Mouse (Mus musculus) ES-E14 (cell line): ENCODE results near the gene Nup50. TPM values are rescaled to one million over a fixed set of nuclear protein-coding genes. Genes with fewer than 3 reads are reported as not detected.

Source experiments
- DNase-seq: peaks from one replicate; pipeline ENCODE4 v3.0.0-alpha.2; 2013; ENCODE audit warnings: low read depth, low spot score
- H3K27ac ChIP-seq: 2 replicates; pipeline ENCODE4 v1.5.1; 2012; ENCODE audit warnings: low read depth, mild to moderate bottlenecking, low read length, moderate library complexity, mixed read lengths; ENCODE audit not compliant: poor library complexity, insufficient read depth, severe bottlenecking
- H3K36me3 ChIP-seq: 2 replicates; pipeline ENCODE4 v1.6.1; 2012; ENCODE audit warnings: mild to moderate bottlenecking, low read length, moderate library complexity, mixed read lengths; ENCODE audit not compliant: control insufficient read depth, poor library complexity, insufficient read depth, severe bottlenecking
- H3K4me1 ChIP-seq, 2 experiments: fragments of 150-350 bp in 1 of 2; sonication (generic) in 1 of 2; 2 replicates each; pipeline ENCODE4 v1.6.1; 2012; ENCODE audit warnings: low read length in 2 of 2, mild to moderate bottlenecking in 1 of 2, mixed read lengths in 1 of 2; ENCODE audit not compliant: control insufficient read depth in 2 of 2, insufficient read depth in 2 of 2, poor library complexity in 1 of 2
- H3K4me3 ChIP-seq, 2 experiments: fragments of 150-350 bp in 1 of 2; sonication (generic) in 1 of 2; 2 replicates each; pipeline ENCODE4 v1.5.1; 2012; ENCODE audit warnings: low read length in 2 of 2, low read depth in 1 of 2, mild to moderate bottlenecking in 1 of 2, mixed read lengths in 1 of 2; ENCODE audit not compliant: insufficient read depth in 1 of 2, poor library complexity in 1 of 2, severe bottlenecking in 1 of 2
- H3K9ac ChIP-seq: 2 replicates; pipeline ENCODE4 v1.6.1; 2012; ENCODE audit warnings: low read depth, mild to moderate bottlenecking, low read length, mixed read lengths; ENCODE audit not compliant: poor library complexity, insufficient read depth, severe bottlenecking
- H3K9me3 ChIP-seq: fragments of 150-350 bp; sonication (generic); 2 replicates; pipeline ENCODE4 v1.6.1; 2012; ENCODE audit warnings: low read depth, mild to moderate bottlenecking, low read length; ENCODE audit not compliant: control insufficient read depth, insufficient read depth
- CHD2 ChIP-seq: IDR thresholded peaks from 2 replicates; pipeline ENCODE4 v1.6.1; 2014; ENCODE audit warnings: mild to moderate bottlenecking, low read depth, low read length, inconsistent platforms
- HCFC1 ChIP-seq: IDR thresholded peaks from 2 replicates; pipeline ENCODE4 v1.6.1; 2012; ENCODE audit warnings: low read length, inconsistent platforms, borderline replicate concordance; ENCODE audit not compliant: insufficient read depth
- MAFK ChIP-seq: IDR thresholded peaks from 2 replicates; pipeline ENCODE4 v1.6.1; 2014; ENCODE audit warnings: mild to moderate bottlenecking, low read depth, low read length, inconsistent platforms; ENCODE audit not compliant: insufficient read depth
- ZC3H11A ChIP-seq: IDR thresholded peaks from 2 replicates; pipeline ENCODE4 v1.6.1; 2012; ENCODE audit warnings: low read depth, mild to moderate bottlenecking, inconsistent platforms, low read length, borderline replicate concordance
- ZNF384 ChIP-seq: IDR thresholded peaks from 2 replicates; pipeline ENCODE4 v1.6.1; 2012; ENCODE audit warnings: low read depth, low read length, inconsistent platforms
- in situ Hi-C, 2 experiments: fragments of 600-800 bp; cut with MboI; formaldehyde crosslinking; loops; one replicate each; pipeline ENCODE4 v1.15.1; 2025; ENCODE audit warnings: low sequenced_read_pairs in 2 of 2, inconsistent platforms in 1 of 2; ENCODE audit not compliant: unreplicated experiment in 2 of 2
- total RNA-seq: library from RNA; depleted of rRNA; stranded (reverse); fragments of 300-350 nt; gene quantifications from 2 replicates; pipeline ENCODE4 v1.2.3, GENCODE M21; 2012

Gene Nup50
- total RNA-seq, 1 experiment = 71.4 TPM

DNA sequence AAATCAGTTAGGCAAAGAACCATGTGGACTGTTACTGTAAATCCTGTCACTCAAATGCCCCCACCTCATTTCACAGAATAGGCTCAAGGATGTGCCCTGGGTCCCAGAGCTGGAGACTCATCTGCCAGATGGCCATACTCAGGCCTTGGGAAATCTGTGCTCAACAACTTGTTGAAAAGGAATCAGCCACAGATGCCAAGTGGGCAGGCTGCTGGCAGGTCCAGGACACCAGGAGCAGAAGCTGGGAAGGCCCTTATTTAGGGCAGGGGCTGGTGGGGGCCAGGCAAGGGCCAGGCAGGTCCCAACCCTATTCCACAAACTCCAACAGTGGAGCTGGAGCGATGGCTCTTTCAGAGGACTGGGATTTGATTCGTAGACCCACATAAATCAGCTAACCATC lies 39.3 kb downstream of the Nup50 start:
- no peak for TF ChIP-seq CHD2
- TF ChIP-seq MAFK = no peak
- Histone ChIP-seq H3K9ac (no peak overlapping the region), H3K4me3 (no peak overlapping the region), H3K4me1 (no peaks in the 10 kb centered on the region), H3K27ac (no peak overlapping the region), H3K36me3 (no peaks in the 10 kb centered on the region), H3K9me3 (no peaks in the 10 kb centered on the region)
- in situ Hi-C loops = no loop called here
- no peak for DNase-seq

DNA sequence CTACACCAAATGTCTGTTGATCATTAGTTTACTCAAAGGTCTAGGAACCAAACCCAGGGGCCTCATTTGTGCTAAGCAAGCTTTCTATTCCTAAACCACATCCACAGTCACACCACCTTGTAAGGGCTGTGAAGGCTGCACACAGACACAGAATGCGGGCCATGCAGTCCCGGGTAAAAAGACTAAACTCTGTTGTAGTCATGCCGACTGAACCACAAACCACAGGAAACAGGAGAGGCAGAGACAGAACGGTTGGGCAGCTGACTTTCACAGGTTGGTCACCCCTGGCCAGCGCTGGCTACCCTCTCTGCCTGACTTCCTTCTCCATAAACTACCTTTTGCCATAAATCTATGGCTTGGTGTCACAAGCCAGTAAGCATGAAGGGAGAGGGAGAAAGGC lies 41.6 kb downstream of the Nup50 start:
- H3K4me1 ChIP-seq = no peaks in the 10 kb centered on the region
- H3K4me3 ChIP-seq = no peak overlapping the region
- no peak overlapping the region for H3K9ac ChIP-seq
- H3K9me3 ChIP-seq = no peaks in the 10 kb centered on the region
- in situ Hi-C loops = no loop called here
- H3K36me3 ChIP-seq = no peaks in the 10 kb centered on the region
- no peak overlapping the region for H3K27ac ChIP-seq
- no peak for DNase-seq
- TF ChIP-seq MAFK = no peak
- no peak for TF ChIP-seq HCFC1
- TF ChIP-seq CHD2 = no peak
- TF ChIP-seq ZNF384 = no peak
- no peak for TF ChIP-seq ZC3H11A

DNA sequence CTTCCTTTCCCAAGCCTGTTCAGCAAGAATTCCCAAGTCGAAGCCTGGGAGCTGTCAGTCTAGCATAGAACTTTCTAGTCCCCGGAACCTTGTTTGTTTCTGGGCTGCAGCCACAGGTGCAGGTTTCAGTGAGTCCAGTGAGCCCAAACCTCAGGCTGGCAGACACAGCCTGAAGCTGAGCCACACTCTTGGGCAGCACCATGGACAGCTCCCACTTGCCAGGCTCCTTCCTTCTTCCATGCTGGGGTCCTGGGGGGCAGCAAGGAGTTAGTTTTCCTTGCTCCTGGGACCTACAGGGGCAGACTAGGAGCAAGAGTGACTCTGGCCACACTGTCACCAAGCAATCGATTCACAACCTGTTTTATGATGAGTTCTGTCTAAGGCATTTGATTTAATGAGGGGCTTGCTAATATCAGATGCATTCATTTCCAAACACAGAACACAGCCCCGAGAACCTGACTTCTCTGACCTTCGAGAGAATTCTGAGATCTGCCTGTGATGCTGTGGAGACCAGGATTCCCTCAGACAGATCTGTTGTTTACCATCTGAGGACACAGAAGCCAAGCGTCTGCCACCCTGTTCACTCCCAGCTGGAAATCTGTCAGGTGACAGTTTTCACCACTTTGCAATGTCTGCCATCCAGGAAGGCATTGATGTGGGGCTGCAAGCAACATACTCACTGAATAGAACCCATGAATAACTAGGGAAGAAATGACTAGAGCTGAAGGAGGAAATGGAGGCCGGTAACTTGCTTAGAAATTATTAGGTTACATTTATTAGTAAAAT lies 42.6 kb downstream of the Nup50 start:
- DNase-seq = peak; percentile 55
- in situ Hi-C loops = no loop called here
- no peaks in the 10 kb centered on the region for H3K9me3 ChIP-seq
- no peak overlapping the region for H3K27ac ChIP-seq
- TF ChIP-seq HCFC1 (no peak), CHD2 (no peak), MAFK (no peak), ZNF384 (no peak), ZC3H11A (no peak)
- H3K36me3 ChIP-seq = no peaks in the 10 kb centered on the region
- no peak overlapping the region for H3K9ac ChIP-seq
- H3K4me3 ChIP-seq = no peak overlapping the region
- H3K4me1 ChIP-seq = no peaks in the 10 kb centered on the region

DNA sequence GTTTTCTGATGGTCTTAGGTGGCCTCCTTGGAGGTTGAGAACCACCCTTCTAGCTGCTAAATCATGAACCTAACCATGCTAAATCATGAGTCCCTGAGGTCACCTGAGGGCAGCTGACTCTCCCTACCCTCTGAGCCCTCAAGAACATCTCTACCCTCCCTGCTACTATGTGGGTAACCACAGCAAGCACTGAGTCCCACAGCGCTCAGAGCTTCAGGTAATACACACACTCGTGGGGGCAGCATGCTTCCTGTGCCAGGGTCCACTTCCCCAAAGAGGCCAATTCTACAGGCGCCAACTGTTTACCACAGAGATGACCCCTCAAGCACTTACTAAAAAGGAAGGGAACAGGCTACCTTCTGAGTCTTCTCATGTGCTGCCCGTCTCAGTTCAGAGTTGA lies 45.3 kb downstream of the Nup50 start:
- no peaks in the 10 kb centered on the region for H3K9me3 ChIP-seq
- TF ChIP-seq CHD2 (no peak), ZNF384 (no peak), MAFK (no peak), HCFC1 (no peak), ZC3H11A (no peak)
- H3K9ac ChIP-seq = no peak overlapping the region
- no peak overlapping the region for H3K4me3 ChIP-seq
- DNase-seq = no peak
- no peak overlapping the region for H3K27ac ChIP-seq
- no peaks in the 10 kb centered on the region for H3K4me1 ChIP-seq
- no peaks in the 10 kb centered on the region for H3K36me3 ChIP-seq
- in situ Hi-C loops = no loop called here

DNA sequence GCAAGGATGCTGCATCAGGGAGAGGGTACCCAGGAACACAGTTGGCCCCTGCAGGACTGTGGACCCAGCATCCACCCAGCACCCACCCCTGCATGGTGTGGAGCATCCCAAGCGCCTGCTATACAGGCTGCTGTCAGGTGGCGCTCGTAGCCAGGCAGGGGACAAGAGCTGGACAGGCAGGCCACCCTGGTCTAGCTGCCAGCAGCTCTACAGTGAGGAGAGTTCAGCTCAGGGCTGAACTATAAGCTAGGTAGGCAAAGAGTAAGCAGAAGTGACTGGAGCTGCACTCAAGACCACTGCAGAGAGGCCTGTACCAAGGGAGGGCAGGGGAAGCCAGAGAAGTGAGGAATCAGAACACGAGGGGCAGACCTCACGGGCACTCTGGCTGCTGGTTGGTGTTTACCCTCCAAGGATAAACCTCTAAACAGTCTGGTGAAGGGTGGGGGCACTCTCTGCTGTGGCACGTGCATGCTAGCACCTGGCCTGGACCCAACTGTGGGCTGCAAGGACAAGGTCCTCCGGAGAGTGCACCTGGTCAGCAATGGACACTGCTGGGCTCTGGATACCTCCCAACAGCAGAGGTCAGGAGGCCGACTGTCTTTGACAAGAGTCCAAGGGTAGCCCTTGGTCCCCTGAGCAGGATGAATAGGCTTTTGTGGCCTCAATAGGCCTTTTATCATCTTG lies 49.8 kb downstream of the Nup50 start:
- no peaks in the 10 kb centered on the region for H3K36me3 ChIP-seq
- no peak overlapping the region for H3K9ac ChIP-seq
- in situ Hi-C loops = no loop called here
- TF ChIP-seq ZNF384 (no peak), HCFC1 (no peak), MAFK (no peak), CHD2 (no peak), ZC3H11A (no peak)
- no peak for DNase-seq
- no peak overlapping the region; the same call in 1 of the 2 replicates for H3K27ac ChIP-seq
- no peaks in the 10 kb centered on the region for H3K9me3 ChIP-seq
- no peaks in the 10 kb centered on the region for H3K4me1 ChIP-seq
- no peak overlapping the region for H3K4me3 ChIP-seq
